In genomic region chr2:158153728-158154343, GRCm38 (mm10) we compare ENCODE assay signal across 9 mouse cellular contexts. TPM values are rescaled to one million over a fixed set of nuclear protein-coding genes. Genes with fewer than 3 reads are reported as not detected.
DNase-seq lines count a peak whose midpoint lies in the region; ATAC-seq and TF ChIP-seq lines count a peak whose summit lies in the region.
"Had no signal": no experiment of that assay in that cellular context is flagged by ENCODE, and none has a peak within 500 bp of the region (broad histone marks: within the 10 kb centered on the region; RNA-seq: fewer than 3 reads in every experiment).

No protein-coding gene starts in this region.

- no peaks in the 10 kb centered on the region for H3K27me3 ChIP-seq in heart, adult 2 months (ENCODE audit: control insufficient read depth, insufficient read depth, low read length)
- H3K27me3 ChIP-seq in forebrain, postnatal 0 days (ENCODE audit: insufficient read depth, low read length): no peaks in the 10 kb centered on the region
- no peaks in the 10 kb centered on the region for H3K27me3 ChIP-seq in liver, embryonic 12.5 days (replicated peaks)

- H3K79me2 ChIP-seq in heart, adult 2 months (replicated peaks; ENCODE audit: control insufficient read depth, insufficient read depth, low read length): no peaks in the 10 kb centered on the region

- peak overlapping the region; percentile 27; the same call in 1 of the 2 replicates for H3K4me3 ChIP-seq in heart, adult 2 months
- H3K4me3 ChIP-seq in forebrain, postnatal 0 days (ENCODE audit: low read depth, low read length): peak overlapping the region; percentile 27; the same call in 1 of the 2 replicates
- H3K4me3 ChIP-seq in liver, embryonic 12.5 days: peak overlapping the region; percentile 58

- H3K4me2 ChIP-seq in forebrain, postnatal 0 days (ENCODE audit: low read depth): peak overlapping the region; percentile 57
- peak overlapping the region; percentile 92 for H3K4me2 ChIP-seq in liver, embryonic 12.5 days

- TF ChIP-seq POLR2A in heart, adult 2 months (IDR thresholded peaks at IDR 0.05; ENCODE audit: insufficient read depth, low read depth, low read length): no peak

- no peak overlapping the region for H3K27ac ChIP-seq in heart, adult 2 months
- H3K27ac ChIP-seq in forebrain, postnatal 0 days (ENCODE audit: low read depth, low read length): no peak overlapping the region
- H3K27ac ChIP-seq in liver, embryonic 12.5 days: peak overlapping the region; percentile 77

- WGBS in heart, adult 2 months: 3% methylated on average over 22 of the region's 22 CpGs
- 2% methylated on average over 22 of the region's 22 CpGs for WGBS in forebrain, postnatal 0 days
- WGBS in liver, embryonic 12.5 days (ENCODE audit: insufficient replicate concordance): 2% methylated on average over 22 of the region's 22 CpGs

- intact Hi-C loops in heart, adult 2 months (cut with DNase I): no loop called here
- intact Hi-C loops in heart, postnatal 10 days (cut with DNase I): no loop called here

- TF ChIP-seq EP300 in heart, adult 2 months (IDR thresholded peaks at IDR 0.05; ENCODE audit: insufficient read depth, low read depth, low read length): no peak

- no peaks in the 10 kb centered on the region for H3K36me3 ChIP-seq in heart, adult 2 months (ENCODE audit: control insufficient read depth, insufficient read depth, low read length)
- no peaks in the 10 kb centered on the region for H3K36me3 ChIP-seq in forebrain, postnatal 0 days (ENCODE audit: insufficient read depth)
- H3K36me3 ChIP-seq in liver, embryonic 12.5 days: no peaks in the 10 kb centered on the region
- H3K36me3 ChIP-seq: G1E had no signal

- H3K9me3 ChIP-seq in forebrain, postnatal 0 days (ENCODE audit: low read length): no peaks in the 10 kb centered on the region
- peaks cover 7% of the 10 kb centered on the region; the same call in 1 of the 2 replicates for H3K9me3 ChIP-seq in liver, embryonic 12.5 days (replicated peaks)

- peak in 1 of 2 experiments; percentile 41 for DNase-seq in heart, adult 2 months
- no peak for DNase-seq in heart, postnatal 10 days
- peak; percentile 92 for DNase-seq in ZHBTc4 (ENCODE audit: low read depth, low spot score)
- no peak for DNase-seq in forebrain, postnatal 0 days
- DNase-seq in naive thymus-derived CD4-positive, alpha-beta T cell, adult 2 months (ENCODE audit: low read depth): peak; percentile 63
- DNase-seq in left cerebral cortex, adult 9 months (ENCODE audit: low spot score in 2 of 2): no peak
- no peak for DNase-seq in cerebellum, adult 11-12 months

- TF ChIP-seq CTCF in heart, adult 2 months (IDR thresholded peaks at IDR 0.05): no peak
- TF ChIP-seq CTCF in forebrain, postnatal 0 days (IDR thresholded peaks at IDR 0.05; ENCODE audit: low read depth): no peak

- ATAC-seq in forebrain, postnatal 0 days: peak; percentile 47; the same call in 1 of the 2 replicates
- peak; percentile 60 for ATAC-seq in liver, embryonic 12.5 days

- H3K9ac ChIP-seq in heart, adult 2 months (ENCODE audit: low read depth, low read length): peak overlapping the region; percentile 40
- H3K9ac ChIP-seq in forebrain, postnatal 0 days: 0 out of 2 replicates have a peak overlapping the region, but pooled peaks have one; percentile 25
- H3K9ac ChIP-seq in liver, embryonic 12.5 days: peak overlapping the region; percentile 75

- H3K4me1 ChIP-seq in heart, adult 2 months (ENCODE audit: control insufficient read depth, insufficient read depth, low read length): no peaks in the 10 kb centered on the region
- no peaks in the 10 kb centered on the region for H3K4me1 ChIP-seq in forebrain, postnatal 0 days (ENCODE audit: insufficient read depth)
- H3K4me1 ChIP-seq in liver, embryonic 12.5 days: peaks cover 49% of the 10 kb centered on the region

RNA-seq across cellular contexts. Expression of gene Tgm2, which starts 7.6 kb away (rescaled TPM):
- 100 to 1,000 TPM; 270 to 286 TPM for total RNA-seq in heart, adult 2 months (2021)
- polyA plus RNA-seq in heart, adult 2 months (2012; rRNA removed): 155 and 205 TPM in 2 replicates
- total RNA-seq in heart, postnatal 10 days (2021): 100 to 1,000 TPM; 162 to 208 TPM
- 9.1 and 13.0 TPM in 2 replicates for total RNA-seq in forebrain, postnatal 0 days (2014; rRNA removed)
- polyA plus RNA-seq in forebrain, postnatal 0 days (2015; fragmentation: Nextera tagmentation; extraction: Ambion mirVana): 6.1 TPM in 2 replicates
- 69.4 and 69.9 TPM in 2 replicates for polyA plus RNA-seq in liver, embryonic 12.5 days (2016; fragmentation: Nextera tagmentation; extraction: Ambion mirVana)

Comparison
In these comparisons a context has a peak if more than half of its experiments do, and no peak if none do; other contexts are left out.
1. DNase-seq: peak in ZHBTc4 (single experiment) and naive thymus-derived CD4-positive, alpha-beta T cell, adult 2 months (single experiment); none in heart, postnatal 10 days (0 of 2), forebrain, postnatal 0 days (single experiment), left cerebral cortex, adult 9 months (0 of 2) and cerebellum, adult 11-12 months (single experiment).
2. H3K9ac ChIP-seq: peak in every context shown above with its lines; median percentile 75 in liver, embryonic 12.5 days; 40 in heart, adult 2 months; 25 in forebrain, postnatal 0 days.
3. RNA of gene Tgm2, which starts 7.6 kb away (total RNA-seq): 270 to 286 TPM in heart, adult 2 months and 162 to 208 TPM in heart, postnatal 10 days; 9.1 to 13.0 TPM in forebrain, postnatal 0 days; every median in the first group is over 10 times any median in the second.
4. Peak in every context shown above with its lines, with median percentiles within 50 percentile points of each other: H3K4me3 ChIP-seq.